Mouse (Mus musculus) liver, embryonic 14.5 days (tissue): ENCODE data around the gene Bola3. TPM values are rescaled to one million over a fixed set of nuclear protein-coding genes. Genes with fewer than 3 reads are reported as not detected.

ENCODE experiments used
- ATAC-seq: fragments of 200-750 bp; cut with Nextera tagmentation; 2 replicates; pipeline ENCODE4 v1.8.0; 2017; ENCODE audit warnings: moderate number of reproducible peaks, mild to moderate bottlenecking, moderate library complexity; ENCODE audit not compliant: insufficient read depth
- DNase-seq, 3 experiments: peaks; one replicate each; pipeline ENCODE4 v3.0.0-alpha.2; 2012 to 2013; ENCODE audit warnings: low read depth in 3 of 3, low spot score in 3 of 3
- H3K27ac ChIP-seq: fragments of 300-500 bp; sonication (generic); 2 replicates; pipeline ENCODE4 v1.5.1; 2014; ENCODE audit warnings: moderate library complexity, mild to moderate bottlenecking, control low read depth, inconsistent platforms
- H3K27me3 ChIP-seq: fragments of 300-500 bp; sonication (generic); 2 replicates; pipeline ENCODE4 v1.6.1; 2014; ENCODE audit warnings: mild to moderate bottlenecking, low read length, moderate library complexity; ENCODE audit not compliant: control insufficient read depth, insufficient read depth
- H3K36me3 ChIP-seq: fragments of 300-500 bp; sonication (generic); replicated peaks from 2 replicates; pipeline ENCODE4 v1.6.1; 2014; ENCODE audit warnings: low read depth; ENCODE audit not compliant: control insufficient read depth, insufficient read depth
- H3K4me1 ChIP-seq, 2 experiments: fragments of 200-500 bp in 1 of 2; fragments of 300-500 bp in 1 of 2; sonication (generic) in 1 of 2; replicated peaks; 2 replicates each; pipeline ENCODE4 v1.6.1; 2012 to 2014; ENCODE audit warnings: antibody characterized with exemption in 1 of 2, inconsistent platforms in 1 of 2, low read length in 1 of 2; ENCODE audit not compliant: control insufficient read depth in 2 of 2, insufficient read depth in 2 of 2
- H3K4me2 ChIP-seq: fragments of 300-500 bp; sonication (generic); 2 replicates; pipeline ENCODE4 v1.6.1; 2014; ENCODE audit warnings: low read depth, mild to moderate bottlenecking, control low read depth, moderate library complexity
- H3K4me3 ChIP-seq, 2 experiments: fragments of 200-500 bp in 1 of 2; fragments of 300-500 bp in 1 of 2; sonication (generic) in 1 of 2; 2 replicates each; pipeline ENCODE4 v1.5.1; 2012 to 2014; ENCODE audit warnings: low read depth in 2 of 2, low read length in 2 of 2, mild to moderate bottlenecking in 2 of 2, control low read depth in 1 of 2, inconsistent platforms in 1 of 2, moderate library complexity in 1 of 2; ENCODE audit not compliant: insufficient read depth in 1 of 2
- H3K9ac ChIP-seq: fragments of 300-500 bp; sonication (generic); replicated peaks from 2 replicates; pipeline ENCODE4 v1.6.1; 2014; ENCODE audit warnings: mild to moderate bottlenecking, control low read depth, moderate library complexity
- H3K9me3 ChIP-seq: fragments of 300-500 bp; sonication (generic); 2 replicates; pipeline ENCODE4 v1.6.1; 2016; ENCODE audit warnings: low read length, mixed read lengths; ENCODE audit not compliant: control insufficient read depth
- CTCF ChIP-seq: IDR thresholded peaks from 2 replicates; pipeline ENCODE4 v1.5.1; 2016; ENCODE audit warnings: antibody characterized with exemption, low read depth, control low read depth
- EP300 ChIP-seq: IDR thresholded peaks from 2 replicates; pipeline ENCODE4 v1.6.1; 2016; ENCODE audit warnings: antibody characterized with exemption, low read depth
- WGBS: fragments of 180-500 bp; shearing (Covaris S2); extraction: QIAGEN DNeasy Blood & Tissue Kit; methylation state at CpG from one replicate; pipeline ENCODE4 v1.1.7; 2014; ENCODE audit not compliant: insufficient replicate concordance; 5-methylcytosine and 5-hydroxymethylcytosine counted together
- polyA plus RNA-seq, 2 experiments: library from polyadenylated mRNA; depleted of rRNA in 1 of 2; stranded (reverse) in 1 of 2; unstranded in 1 of 2; fragments of >200 nt; fragmentation: Nextera tagmentation in 1 of 2; extraction: Ambion mirVana in 1 of 2; gene quantifications; 2 replicates each; pipeline versions ENCODE4 v1.2.1 to v1.2.3; 2012 to 2014

Bola3 gene
- polyA plus RNA-seq, 2 experiments: 92.1 to 357 TPM

DNA sequence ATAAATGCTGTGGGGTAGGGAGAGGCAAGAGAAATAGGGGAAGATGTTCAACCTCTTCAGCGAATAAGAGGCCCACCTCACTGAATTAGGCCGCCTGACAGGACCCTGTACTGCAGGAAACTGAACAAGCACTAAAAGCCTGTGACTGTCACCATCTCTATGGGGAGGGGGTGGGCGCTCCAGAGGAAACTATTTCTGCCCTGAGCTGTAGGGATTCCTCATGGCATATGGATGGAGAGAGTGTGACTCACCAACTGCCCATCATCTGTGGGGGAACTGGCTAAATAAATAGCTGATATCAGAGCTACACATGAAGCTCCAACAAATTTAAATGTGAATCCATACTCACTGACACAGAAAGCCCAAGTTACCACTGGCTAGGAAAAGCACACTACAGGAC is 22.4 kb downstream of the Bola3 start:
- DNase-seq (no peak), ATAC-seq (no peak)
- Histone ChIP-seq H3K4me3 (no peak overlapping the region), H3K4me1 (no peaks in the 10 kb centered on the region), H3K9me3 (no peaks in the 10 kb centered on the region), H3K4me2 (no peak overlapping the region), H3K27ac (no peak overlapping the region), H3K36me3 (peaks cover 37% of the 10 kb centered on the region), H3K9ac (no peak overlapping the region), H3K27me3 (no peaks in the 10 kb centered on the region)
- TF ChIP-seq EP300: no peak
- TF ChIP-seq CTCF: no peak
- 68% methylated on average over 3 of the region's 3 CpGs for WGBS

DNA sequence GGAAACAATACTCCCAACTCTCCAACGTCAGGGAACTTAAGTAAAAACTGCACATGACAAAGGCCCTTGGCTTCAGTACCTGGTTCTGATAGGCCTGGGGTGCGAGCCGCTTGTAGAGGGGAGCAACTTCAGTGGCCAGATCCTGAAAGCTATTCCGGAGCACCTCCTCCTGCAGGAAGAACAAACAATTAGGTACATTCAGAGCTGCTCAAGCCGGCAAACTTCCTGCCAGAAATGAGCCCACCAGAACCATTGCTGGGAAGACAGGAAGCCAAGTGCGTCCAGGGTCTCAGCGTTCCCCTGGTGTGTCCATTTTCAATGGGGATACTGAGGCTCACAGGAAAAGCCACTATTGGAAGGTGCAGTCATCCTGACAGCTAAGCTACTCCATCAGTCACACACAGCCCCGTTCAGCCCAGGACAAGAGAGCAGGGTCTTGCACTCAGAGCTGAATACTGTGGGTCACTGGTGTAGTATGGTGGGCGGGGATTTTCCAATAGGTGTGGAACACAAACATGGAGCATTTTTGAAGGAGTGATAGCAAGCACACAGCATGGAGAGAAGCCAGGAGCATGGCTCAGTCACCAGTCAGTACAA is 24.9 kb downstream of the Bola3 start:
- no peak for TF ChIP-seq CTCF
- TF ChIP-seq EP300: no peak
- DNase-seq (no peak), ATAC-seq (no peak)
- peaks cover 37% of the 10 kb centered on the region for H3K36me3 ChIP-seq
- no peaks in the 10 kb centered on the region for H3K9me3 ChIP-seq
- 73% methylated on average over 9 of the region's 9 CpGs for WGBS
- H3K4me3 ChIP-seq: no peak overlapping the region
- H3K4me2 ChIP-seq: no peak overlapping the region
- no peaks in the 10 kb centered on the region for H3K4me1 ChIP-seq
- no peak overlapping the region for H3K27ac ChIP-seq
- H3K9ac ChIP-seq: no peak overlapping the region
- no peaks in the 10 kb centered on the region for H3K27me3 ChIP-seq

DNA sequence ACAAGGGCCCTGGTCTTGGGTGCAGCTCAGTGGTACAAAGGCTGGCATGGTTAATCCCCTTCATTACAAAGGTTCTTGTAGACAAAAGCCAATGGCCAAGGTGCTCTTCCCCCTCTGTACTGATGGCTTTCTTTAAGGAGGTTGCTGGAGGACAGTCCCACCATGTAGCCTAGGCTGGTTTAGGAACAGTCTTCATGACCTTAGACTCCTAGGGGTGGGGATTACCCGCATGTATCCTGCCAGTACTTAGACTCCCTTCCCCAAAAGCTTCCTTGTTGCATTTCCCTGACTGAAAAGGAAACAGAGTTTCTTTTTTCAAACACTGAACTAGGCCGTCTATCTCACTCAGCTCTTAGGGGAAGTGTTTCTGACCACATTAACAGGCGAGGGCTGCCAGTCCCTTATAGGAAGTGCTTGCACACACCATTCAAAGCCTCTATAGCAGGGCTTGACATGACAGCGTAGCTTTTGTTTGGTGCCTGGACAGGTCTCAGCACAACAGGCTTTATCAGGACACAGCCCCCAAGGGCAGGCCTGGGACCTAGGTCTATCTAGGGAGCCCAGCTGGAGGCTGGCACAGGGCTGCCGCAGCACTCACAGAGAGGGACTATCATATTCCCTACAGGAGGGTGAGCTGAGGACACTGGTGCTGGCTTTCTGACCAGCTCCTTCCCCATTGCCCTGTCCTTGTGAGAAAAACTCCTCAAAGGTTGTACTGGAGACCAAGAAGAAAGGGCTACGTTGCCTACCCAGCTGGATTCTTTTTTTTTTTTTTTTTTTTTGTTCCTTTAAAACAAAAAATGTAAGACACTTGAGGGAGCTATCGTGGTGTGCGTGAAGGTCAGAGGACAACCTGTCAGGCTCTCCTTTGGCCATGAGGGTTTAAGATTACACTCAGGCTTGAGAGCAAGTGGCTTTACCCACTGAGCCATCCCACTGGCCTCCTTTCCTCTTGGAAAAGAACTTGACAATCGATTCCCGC is 32.9 kb downstream of the Bola3 start:
- H3K4me2 ChIP-seq: peak overlapping the region; percentile 40
- no peaks in the 10 kb centered on the region for H3K9me3 ChIP-seq
- ATAC-seq: peak; percentile 99
- peak overlapping the region; percentile 48 for H3K27ac ChIP-seq
- H3K36me3 ChIP-seq: peaks cover 27% of the 10 kb centered on the region
- TF ChIP-seq EP300: peak; percentile 81
- no peak for TF ChIP-seq CTCF
- peak overlapping the region; percentile 23 for H3K9ac ChIP-seq
- WGBS: 35% methylated on average over 10 of the region's 10 CpGs
- no peak overlapping the region for H3K4me3 ChIP-seq
- H3K27me3 ChIP-seq: no peaks in the 10 kb centered on the region
- H3K4me1 ChIP-seq: peaks cover 14 to 20% of the 10 kb centered on the region in 2 experiments
- DNase-seq: peak; percentile 60 to 69 (median 66)

DNA sequence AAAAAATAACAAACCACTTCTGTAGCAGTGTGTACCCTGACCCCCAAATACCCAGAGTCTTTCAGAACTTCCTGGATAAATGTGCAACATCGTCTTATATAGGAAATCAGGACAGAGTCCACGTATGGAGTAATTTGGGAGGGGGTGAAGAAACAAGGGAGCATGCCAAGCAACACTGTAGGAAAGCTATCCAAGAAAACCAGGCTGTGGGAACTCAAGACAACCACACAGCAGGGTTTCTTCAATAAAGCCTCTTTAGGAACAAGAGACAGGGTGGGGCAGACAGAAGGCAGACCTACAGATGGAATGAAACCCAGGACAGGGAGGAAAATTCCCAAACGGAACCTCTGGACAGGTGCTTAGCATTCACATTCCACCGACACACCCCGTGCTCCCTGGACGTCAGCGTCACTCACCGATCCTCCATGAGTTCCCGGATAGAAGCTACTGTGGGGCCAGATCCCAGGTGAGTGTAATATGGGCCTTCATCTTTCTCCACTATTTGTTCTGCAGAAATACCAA is 36.7 kb downstream of the Bola3 start:
- DNase-seq (no peak), ATAC-seq (no peak)
- peaks cover 10% of the 10 kb centered on the region; the same call in 1 of the 2 replicates for H3K36me3 ChIP-seq
- WGBS: 76% methylated on average over 9 of the region's 9 CpGs
- TF ChIP-seq EP300 (no peak), CTCF (no peak)
- no peaks in the 10 kb centered on the region for H3K9me3 ChIP-seq
- H3K27ac ChIP-seq: no peak overlapping the region
- H3K4me1 ChIP-seq: peaks cover 14 to 20% of the 10 kb centered on the region in 2 experiments
- no peak overlapping the region for H3K9ac ChIP-seq
- H3K4me3 ChIP-seq: no peak overlapping the region
- H3K27me3 ChIP-seq: no peaks in the 10 kb centered on the region
- H3K4me2 ChIP-seq: no peak overlapping the region

DNA sequence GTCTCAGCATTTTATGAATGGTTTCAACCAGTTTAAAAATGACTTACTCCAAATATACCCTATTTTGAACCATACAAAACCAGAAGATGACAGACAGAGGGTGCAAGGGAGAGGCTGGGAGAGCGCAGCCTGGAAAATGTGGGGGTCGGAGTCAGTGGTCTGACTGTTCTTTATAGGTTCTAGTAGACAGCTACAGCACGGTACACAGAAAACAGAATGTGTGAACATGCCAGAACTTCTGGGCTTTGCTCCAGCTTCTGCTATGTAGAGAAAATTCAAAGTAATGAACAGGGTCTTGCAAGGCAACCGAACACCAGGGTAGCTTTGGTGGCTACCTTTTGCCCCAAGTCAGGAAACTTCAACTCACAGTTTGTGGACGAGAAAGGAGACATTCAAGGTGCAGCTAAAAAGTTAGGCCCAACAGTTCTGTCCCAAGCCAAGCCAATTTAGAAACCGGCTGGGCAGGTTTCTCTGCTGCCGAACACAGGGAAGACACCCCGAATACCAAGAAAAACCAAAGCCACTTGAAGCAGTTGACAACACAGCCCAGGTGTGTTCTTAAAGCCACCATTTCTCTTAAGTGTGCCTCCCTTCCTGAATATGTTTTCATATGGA is 43.3 kb downstream of the Bola3 start:
- Histone ChIP-seq H3K9me3 (no peaks in the 10 kb centered on the region; the same call in 1 of the 2 replicates), H3K27ac (no peak overlapping the region), H3K4me1 (peaks cover 2 to 15% of the 10 kb centered on the region in 2 experiments; a peak in 2 of 4 replicates), H3K4me3 (no peak overlapping the region), H3K36me3 (peaks cover 14% of the 10 kb centered on the region), H3K27me3 (no peaks in the 10 kb centered on the region), H3K4me2 (no peak overlapping the region), H3K9ac (no peak overlapping the region)
- TF ChIP-seq CTCF (no peak), EP300 (no peak)
- 83% methylated on average over 8 of the region's 8 CpGs for WGBS
- DNase-seq: no peak
- ATAC-seq: no peak
